Mouse (Mus musculus): ENCODE measurements around the gene 2810459M11Rik. TPM values are rescaled to one million over a fixed set of nuclear protein-coding genes. Genes with fewer than 3 reads are reported as not detected.

2810459M11Rik gene
- polyA plus RNA-seq, 1 experiment from 2014 or later: 6.1 TPM

DNA sequence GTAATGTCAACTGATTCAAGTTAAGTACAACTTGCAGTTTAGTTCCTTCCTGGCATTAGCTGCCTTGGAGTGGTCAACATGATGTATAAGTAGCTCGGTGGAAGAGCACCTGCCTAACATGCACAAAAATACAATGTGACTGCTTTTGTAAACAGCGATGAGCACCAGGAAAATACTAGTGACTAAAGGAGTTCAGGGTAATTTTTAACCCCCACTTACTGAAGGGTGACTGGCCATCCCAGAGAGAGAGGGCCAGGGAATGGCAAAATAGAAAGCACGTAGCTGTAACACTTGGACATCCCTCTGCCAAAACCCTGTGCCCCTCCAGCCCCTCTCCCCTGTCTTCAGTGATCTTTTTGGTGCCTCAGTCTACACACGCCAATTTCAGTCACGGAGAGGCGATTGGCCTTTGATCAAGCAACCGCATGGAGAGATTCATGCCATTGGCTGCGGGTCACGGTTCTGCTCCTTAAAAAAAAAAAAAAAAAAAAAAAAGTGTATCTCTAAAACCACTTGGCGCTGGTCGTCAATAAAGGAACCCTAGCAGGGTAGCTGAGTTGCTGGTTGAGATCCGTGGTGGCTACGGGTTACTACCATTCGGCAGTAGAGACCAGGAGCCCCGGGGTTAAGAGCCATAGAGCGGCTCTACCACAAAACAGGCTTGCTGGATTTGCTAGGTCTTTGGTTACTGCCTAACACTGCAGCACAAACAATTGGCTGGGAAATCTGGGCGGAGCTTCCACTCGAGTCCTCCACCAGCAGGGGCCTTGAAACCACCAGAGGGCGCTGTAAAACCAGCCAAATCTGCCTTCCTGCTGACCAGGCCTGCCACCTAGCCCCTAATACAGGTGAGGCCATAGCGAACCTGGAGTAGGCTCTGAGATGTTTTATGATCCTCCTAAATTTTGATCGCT is 13.4 kb downstream of the 2810459M11Rik start:
- ATAC-seq: peak; percentile 78
- H3K36me3 ChIP-seq: no peaks in the 10 kb centered on the region
- no peaks in the 10 kb centered on the region for H3K9me3 ChIP-seq
- H3K4me3 ChIP-seq (replicated peaks): peak overlapping the region; percentile 30
- H3K4me1 ChIP-seq (replicated peaks): peaks cover 3% of the 10 kb centered on the region; the same call in 1 of the 2 replicates
- H3K9ac ChIP-seq: 0 out of 2 replicates have a peak overlapping the region, but pooled peaks have one; percentile 9
- 11% methylated on average over 21 of the region's 21 CpGs for WGBS
- H3K27ac ChIP-seq: no peak overlapping the region
- H3K27me3 ChIP-seq (replicated peaks): no peaks in the 10 kb centered on the region
- peak overlapping the region; percentile 64 for H3K4me2 ChIP-seq (replicated peaks)

- H3K27ac ChIP-seq: no peak overlapping the region
- no peaks in the 10 kb centered on the region for H3K27me3 ChIP-seq (replicated peaks)
- no peak overlapping the region for H3K9ac ChIP-seq
- WGBS: 81% methylated on average over 6 of the region's 6 CpGs
- no peaks in the 10 kb centered on the region for H3K36me3 ChIP-seq
- no peak for ATAC-seq
- no peak overlapping the region for H3K4me2 ChIP-seq (replicated peaks)
- no peaks in the 10 kb centered on the region for H3K9me3 ChIP-seq
- H3K4me1 ChIP-seq (replicated peaks): peaks cover 11% of the 10 kb centered on the region; the same call in 1 of the 2 replicates
- no peak overlapping the region for H3K4me3 ChIP-seq (replicated peaks)
Measured at GRCm38 (mm10) chr1:86062523-86062922, 16.9 kb downstream of the 2810459M11Rik start.

GRCm38 (mm10) chr1:86064271-86064991 is 18.8 kb downstream of the 2810459M11Rik start, which contains the start of gene Psmd1:
Psmd1 (plus strand) TSS chr1:86064387.
- peak within 1 kb of the TSS; percentile 98 for H3K9ac ChIP-seq
- 0% methylated on average over 47 of the region's 47 CpGs for WGBS
- peaks cover 7% of the 10 kb centered on the region; the same call in 1 of the 2 replicates for H3K4me1 ChIP-seq (replicated peaks)

GRCm38 (mm10) chr1:86076565-86076964 is 30.9 kb downstream of the 2810459M11Rik start:
- no peak for ATAC-seq
- no peak overlapping the region for H3K27ac ChIP-seq
- 96% methylated on average over 2 of the region's 2 CpGs for WGBS
- H3K4me1 ChIP-seq (replicated peaks): no peaks in the 10 kb centered on the region
- peaks cover 31% of the 10 kb centered on the region for H3K36me3 ChIP-seq
- H3K4me3 ChIP-seq (replicated peaks): no peak overlapping the region
- H3K9me3 ChIP-seq: no peaks in the 10 kb centered on the region
- H3K9ac ChIP-seq: no peak overlapping the region
- H3K27me3 ChIP-seq (replicated peaks): no peaks in the 10 kb centered on the region
- no peak overlapping the region for H3K4me2 ChIP-seq (replicated peaks)

More at GRCm38 (mm10) chr1:86064271-86064991, 18.8 kb downstream of the 2810459M11Rik start, which contains the start of gene Psmd1:
- no peaks in the 10 kb centered on the region for H3K27me3 ChIP-seq (replicated peaks)
- H3K36me3 ChIP-seq: no peaks in the 10 kb centered on the region
- H3K4me2 ChIP-seq (replicated peaks): peak within 1 kb of the TSS; percentile 72
- H3K4me3 ChIP-seq (replicated peaks): peak within 1 kb of the TSS; percentile 97
- H3K27ac ChIP-seq: peak within 1 kb of the TSS; percentile 72
- no peaks in the 10 kb centered on the region for H3K9me3 ChIP-seq
- ATAC-seq: peak; percentile 95

GRCm38 (mm10) chr1:86094413-86094812 is 48.8 kb downstream of the 2810459M11Rik start:
- peaks cover 19% of the 10 kb centered on the region; the same call in 1 of the 2 replicates for H3K36me3 ChIP-seq

GRCm38 (mm10) chr1:86105054-86105453 is 59.4 kb downstream of the 2810459M11Rik start:
- Histone ChIP-seq H3K4me1 (replicated peaks) (no peaks in the 10 kb centered on the region), H3K27ac (no peak overlapping the region), H3K36me3 (peaks cover 3% of the 10 kb centered on the region; the same call in 1 of the 2 replicates), H3K27me3 (replicated peaks) (no peaks in the 10 kb centered on the region), H3K4me2 (replicated peaks) (no peak overlapping the region), H3K4me3 (replicated peaks) (no peak overlapping the region), H3K9ac (no peak overlapping the region), H3K9me3 (no peaks in the 10 kb centered on the region)
- ATAC-seq: no peak
- WGBS: 97% methylated on average over 1 of the region's 1 CpGs

More at GRCm38 (mm10) chr1:86094413-86094812, 48.8 kb downstream of the 2810459M11Rik start:
- Histone ChIP-seq H3K4me1 (replicated peaks) (no peaks in the 10 kb centered on the region), H3K9ac (no peak overlapping the region), H3K9me3 (no peaks in the 10 kb centered on the region), H3K4me3 (replicated peaks) (no peak overlapping the region), H3K4me2 (replicated peaks) (no peak overlapping the region), H3K27ac (no peak overlapping the region), H3K27me3 (replicated peaks) (no peaks in the 10 kb centered on the region)
- WGBS: 82% methylated on average over 7 of the region's 7 CpGs
- ATAC-seq: no peak

Other genes with a start within 250 kb of the 2810459M11Rik start
- 135 TPM in 2 replicates for gene Itm2c, start 151.6 kb upstream of the 2810459M11Rik start, polyA plus RNA-seq (2015; fragmentation: Nextera tagmentation; extraction: Ambion mirVana)
- gene 4933407L21Rik, start 117.4 kb upstream of the 2810459M11Rik start, polyA plus RNA-seq (2015; fragmentation: Nextera tagmentation; extraction: Ambion mirVana): 0.32 and 0.34 TPM in 2 replicates
- gene Gpr55, start 84.9 kb upstream of the 2810459M11Rik start, polyA plus RNA-seq (2015; fragmentation: Nextera tagmentation; extraction: Ambion mirVana): 0.04 and 0.10 TPM in 2 replicates
- gene Spata3, start 29.0 kb upstream of the 2810459M11Rik start, polyA plus RNA-seq (2015; fragmentation: Nextera tagmentation; extraction: Ambion mirVana): not detected in 2 replicates
- gene Psmd1, start 18.5 kb downstream of the 2810459M11Rik start, polyA plus RNA-seq (2015; fragmentation: Nextera tagmentation; extraction: Ambion mirVana): 143 and 152 TPM in 2 replicates
- gene Htr2b, start 66.1 kb downstream of the 2810459M11Rik start, polyA plus RNA-seq (2015; fragmentation: Nextera tagmentation; extraction: Ambion mirVana): 2.0 and 2.3 TPM in 2 replicates
- gene Gm21972, start 87.8 kb downstream of the 2810459M11Rik start, polyA plus RNA-seq (2015; fragmentation: Nextera tagmentation; extraction: Ambion mirVana): not detected in 2 replicates
- 16.4 and 17.3 TPM in 2 replicates for gene Armc9, start 108.9 kb downstream of the 2810459M11Rik start, polyA plus RNA-seq (2015; fragmentation: Nextera tagmentation; extraction: Ambion mirVana)